Mouse (Mus musculus) bone marrow macrophage, adult 2 months (primary cell): ENCODE results near the gene Arhgap19.

ENCODE experiments used
- CTCF ChIP-seq: IDR thresholded peaks from 2 replicates; pipeline ENCODE4 v1.5.1; 2012; ENCODE audit warnings: low read depth, mild to moderate bottlenecking, low read length, moderate library complexity
- POLR2A ChIP-seq: IDR thresholded peaks from 2 replicates; pipeline ENCODE4 v1.6.1; 2012; ENCODE audit warnings: mild to moderate bottlenecking, low read depth, low read length, borderline replicate concordance

DNA sequence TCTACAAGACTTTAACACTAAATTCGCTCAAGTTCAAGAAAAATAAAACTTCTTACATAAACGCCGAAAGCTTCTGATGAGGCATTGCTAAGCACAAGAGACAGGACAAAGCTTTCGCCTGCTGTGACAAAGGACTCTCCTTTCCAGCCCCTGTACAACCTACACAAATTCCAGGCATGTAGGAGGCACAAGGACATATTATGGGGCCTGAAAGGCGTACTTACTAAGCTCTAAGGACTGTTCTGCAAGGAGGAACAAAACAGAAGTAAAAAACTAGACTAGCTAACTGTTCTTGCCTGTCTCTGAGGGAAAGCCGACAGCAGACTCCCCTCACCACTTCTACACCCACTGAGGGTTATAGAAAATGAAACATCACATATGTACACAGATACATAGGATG, 6.9 kb downstream of the Arhgap19 start:
- TF ChIP-seq CTCF (no peak), POLR2A (no peak)
